Mouse (Mus musculus): Measurements from ENCODE around the gene Paqr7.

- no peak; the same call in 1 of the 2 replicates for TF ChIP-seq POLR2A (IDR thresholded peaks at IDR 0.05; ENCODE audit: low read depth, low read length)
- TF ChIP-seq CTCF (IDR thresholded peaks at IDR 0.05; ENCODE audit: extremely low read depth, insufficient read depth, insufficient read length, insufficient replicate concordance): no peak
Observed at GRCm38 (mm10) chr4:134534932-134535786, 38.7 kb downstream of the Paqr7 start, which contains the start of gene Mtfr1l.
